Mouse (Mus musculus) heart, embryonic 14.5 days (tissue): ENCODE measurements around the gene Fgr. TPM values are rescaled to one million over a fixed set of nuclear protein-coding genes. Genes with fewer than 3 reads are reported as not detected.

ENCODE experiments used
- ATAC-seq: fragments of 200-750 bp; cut with Nextera tagmentation; 2 replicates; pipeline ENCODE4 v1.8.0; 2017; ENCODE audit warnings: low read depth, moderate TSS enrichment; ENCODE audit not compliant: insufficient number of reproducible peaks, insufficient read depth, low FRiP score
- H3K27ac ChIP-seq, 2 experiments: fragments of 200-500 bp in 1 of 2; fragments of 300-500 bp in 1 of 2; sonication (generic) in 1 of 2; replicated peaks in 1 of 2; 2 replicates each; pipeline ENCODE4 v1.5.1; 2012 to 2014; ENCODE audit warnings: low read depth in 2 of 2, low read length in 2 of 2, control low read depth in 1 of 2, mild to moderate bottlenecking in 1 of 2, mixed read lengths in 1 of 2; ENCODE audit not compliant: control insufficient read depth in 1 of 2, insufficient read depth in 1 of 2
- H3K27me3 ChIP-seq: fragments of 300-500 bp; sonication (generic); 2 replicates; pipeline ENCODE4 v1.6.1; 2014; ENCODE audit warnings: mild to moderate bottlenecking, low read length, control low read depth; ENCODE audit not compliant: control insufficient read depth, insufficient read depth
- H3K36me3 ChIP-seq: fragments of 300-500 bp; sonication (generic); 2 replicates; pipeline ENCODE4 v1.6.1; 2014; ENCODE audit warnings: mild to moderate bottlenecking, control low read depth, low read length, mixed read lengths; ENCODE audit not compliant: control insufficient read depth, insufficient read depth
- H3K4me1 ChIP-seq, 2 experiments: fragments of 200-500 bp in 1 of 2; fragments of 300-500 bp in 1 of 2; sonication (generic) in 1 of 2; 2 replicates each; pipeline ENCODE4 v1.6.1; 2012 to 2014; ENCODE audit warnings: low read length in 2 of 2, control low read depth in 1 of 2, mixed read lengths in 1 of 2; ENCODE audit not compliant: control insufficient read depth in 2 of 2, insufficient read depth in 2 of 2
- H3K4me2 ChIP-seq: fragments of 300-500 bp; sonication (generic); 2 replicates; pipeline ENCODE4 v1.6.1; 2014; ENCODE audit warnings: mild to moderate bottlenecking, low read length
- H3K4me3 ChIP-seq, 2 experiments: fragments of 200-500 bp in 1 of 2; fragments of 300-500 bp in 1 of 2; sonication (generic) in 1 of 2; 2 replicates each; pipeline ENCODE4 v1.5.1; 2012 to 2014; ENCODE audit warnings: low read length in 2 of 2, mild to moderate bottlenecking in 2 of 2, control low read depth in 1 of 2, low read depth in 1 of 2, moderate library complexity in 1 of 2; ENCODE audit not compliant: control insufficient read depth in 1 of 2, insufficient read depth in 1 of 2
- H3K9ac ChIP-seq: fragments of 300-500 bp; sonication (generic); 2 replicates; pipeline ENCODE4 v1.6.1; 2014; ENCODE audit warnings: mild to moderate bottlenecking, low read length
- H3K9me3 ChIP-seq: fragments of 300-500 bp; sonication (generic); 2 replicates; pipeline ENCODE4 v1.6.1; 2016; ENCODE audit warnings: low read length, control low read depth; ENCODE audit not compliant: control insufficient read depth
- WGBS: fragments of 180-500 bp; shearing (Covaris S2); extraction: QIAGEN DNeasy Blood & Tissue Kit; methylation state at CpG from one replicate; pipeline ENCODE4 v1.1.7; 2014; 5-methylcytosine and 5-hydroxymethylcytosine counted together
- polyA plus RNA-seq: library from polyadenylated mRNA; unstranded; fragments of >200 nt; fragmentation: Nextera tagmentation; extraction: Ambion mirVana; gene quantifications from 2 replicates; pipeline ENCODE4 v1.2.1, GENCODE M21; 2014

The Fgr gene
- polyA plus RNA-seq, 1 experiment from 2014 or later = 0.18 TPM

DNA sequence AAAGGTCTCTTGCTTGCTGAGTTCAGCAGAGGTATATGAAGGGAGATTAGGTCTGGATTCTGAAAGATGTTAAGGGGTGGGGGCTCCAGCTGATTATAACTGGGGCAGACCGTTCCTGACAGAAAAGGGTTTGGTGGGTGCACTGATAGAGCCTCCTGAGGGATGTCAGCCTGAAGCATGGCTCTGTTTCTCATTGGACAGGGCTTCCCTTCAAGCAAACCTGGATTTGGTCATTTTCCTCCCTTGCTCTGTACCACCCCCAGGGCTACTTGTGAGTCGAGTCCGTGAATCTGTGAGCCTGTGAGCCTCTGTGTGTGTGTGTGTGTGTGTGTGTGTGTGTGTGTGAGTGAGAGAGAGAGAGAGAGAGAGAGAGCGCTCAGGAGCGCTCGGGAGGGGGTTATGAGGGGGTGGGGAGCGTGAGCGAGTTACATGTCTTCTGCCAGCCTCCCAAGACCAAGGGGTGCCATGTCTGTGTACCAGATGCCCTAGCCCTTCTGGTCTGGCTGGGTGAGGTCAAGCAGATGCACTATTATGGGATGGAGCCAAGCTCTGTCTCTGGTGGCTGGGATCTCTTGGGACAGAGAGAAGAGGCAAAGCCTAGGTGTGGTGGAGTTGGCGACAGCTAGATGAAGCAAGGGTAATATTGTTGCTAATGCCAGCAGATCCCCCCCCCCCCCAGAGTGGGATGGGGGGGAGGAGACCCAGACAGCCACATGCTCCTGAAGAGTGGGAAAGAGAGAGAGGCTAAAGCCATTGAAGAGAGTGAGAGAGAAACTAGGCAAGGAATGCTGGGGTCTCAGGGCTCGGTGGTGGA, 41.2 kb downstream of the Fgr start:
- no peak for ATAC-seq
- Histone ChIP-seq H3K9ac (peak overlapping the region; percentile 50), H3K4me2 (peak overlapping the region; percentile 88), H3K9me3 (no peaks in the 10 kb centered on the region), H3K4me3 (no peak overlapping the region; a peak in 1 of 4 replicates), H3K36me3 (peaks cover 15% of the 10 kb centered on the region; the same call in 1 of the 2 replicates), H3K27me3 (no peaks in the 10 kb centered on the region), H3K27ac (peak overlapping the region; percentile 4 to 97; a peak in 3 of 4 replicates), H3K4me1 (peaks cover 48 to 65% of the 10 kb centered on the region in 2 experiments)
- WGBS = 27% methylated on average over 10 of the region's 10 CpGs

DNA sequence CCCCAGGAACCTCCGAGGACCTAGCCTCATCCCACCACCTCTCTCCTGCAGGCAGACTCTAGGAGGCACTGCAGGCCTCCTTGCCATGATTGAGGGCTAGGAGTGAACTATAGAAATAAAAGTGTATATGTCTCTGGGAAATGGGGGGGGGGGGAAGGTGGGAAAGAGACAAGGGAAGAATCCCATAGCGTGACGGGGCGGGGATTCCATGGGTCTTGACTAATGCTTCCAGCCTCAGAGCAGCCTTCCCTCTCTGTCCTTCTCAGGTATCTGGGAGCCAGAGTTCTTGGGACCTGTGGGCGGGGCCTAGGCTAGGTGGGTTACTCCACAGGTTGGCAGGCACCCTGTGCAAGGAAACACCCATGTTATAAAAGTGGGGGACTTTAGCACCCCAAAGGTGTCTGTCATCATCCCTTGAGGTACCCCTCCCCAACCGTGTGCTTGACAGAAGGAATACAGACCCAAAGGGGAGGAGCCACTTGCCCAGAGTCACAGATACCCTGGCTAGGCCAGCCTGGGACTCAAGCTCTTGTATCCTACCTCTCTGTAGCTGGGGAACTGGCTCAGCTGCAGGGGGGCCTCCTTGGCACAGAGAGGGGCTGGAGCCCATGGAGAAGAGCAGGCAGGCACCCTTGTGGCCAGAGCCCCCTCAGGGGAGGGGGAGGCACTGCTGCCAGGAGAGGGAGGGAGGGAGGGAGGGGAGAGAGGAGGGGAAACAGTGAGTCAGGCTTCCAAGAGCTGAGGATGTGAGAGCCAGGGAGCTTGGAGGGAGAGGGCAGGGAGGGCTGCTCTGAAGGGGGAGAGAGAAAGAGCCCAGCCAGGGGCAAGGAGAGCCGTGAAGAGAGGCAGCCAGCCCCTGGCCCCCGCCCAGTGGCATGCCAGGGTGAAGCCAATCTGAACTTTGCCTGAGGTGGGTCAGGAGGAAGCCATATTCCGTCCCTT, 42.1 kb downstream of the Fgr start:
- peak; percentile 19; the same call in 1 of the 2 replicates for ATAC-seq
- WGBS = 30% methylated on average over 9 of the region's 9 CpGs
- no peak overlapping the region for H3K4me3 ChIP-seq
- peaks cover 50 to 68% of the 10 kb centered on the region in 2 experiments for H3K4me1 ChIP-seq
- H3K27me3 ChIP-seq = no peaks in the 10 kb centered on the region
- no peaks in the 10 kb centered on the region for H3K9me3 ChIP-seq
- peak overlapping the region; percentile 88 for H3K4me2 ChIP-seq
- peak overlapping the region; percentile 56 to 97 for H3K27ac ChIP-seq
- H3K9ac ChIP-seq = peak overlapping the region; percentile 48
- peaks cover 16% of the 10 kb centered on the region; the same call in 1 of the 2 replicates for H3K36me3 ChIP-seq

DNA sequence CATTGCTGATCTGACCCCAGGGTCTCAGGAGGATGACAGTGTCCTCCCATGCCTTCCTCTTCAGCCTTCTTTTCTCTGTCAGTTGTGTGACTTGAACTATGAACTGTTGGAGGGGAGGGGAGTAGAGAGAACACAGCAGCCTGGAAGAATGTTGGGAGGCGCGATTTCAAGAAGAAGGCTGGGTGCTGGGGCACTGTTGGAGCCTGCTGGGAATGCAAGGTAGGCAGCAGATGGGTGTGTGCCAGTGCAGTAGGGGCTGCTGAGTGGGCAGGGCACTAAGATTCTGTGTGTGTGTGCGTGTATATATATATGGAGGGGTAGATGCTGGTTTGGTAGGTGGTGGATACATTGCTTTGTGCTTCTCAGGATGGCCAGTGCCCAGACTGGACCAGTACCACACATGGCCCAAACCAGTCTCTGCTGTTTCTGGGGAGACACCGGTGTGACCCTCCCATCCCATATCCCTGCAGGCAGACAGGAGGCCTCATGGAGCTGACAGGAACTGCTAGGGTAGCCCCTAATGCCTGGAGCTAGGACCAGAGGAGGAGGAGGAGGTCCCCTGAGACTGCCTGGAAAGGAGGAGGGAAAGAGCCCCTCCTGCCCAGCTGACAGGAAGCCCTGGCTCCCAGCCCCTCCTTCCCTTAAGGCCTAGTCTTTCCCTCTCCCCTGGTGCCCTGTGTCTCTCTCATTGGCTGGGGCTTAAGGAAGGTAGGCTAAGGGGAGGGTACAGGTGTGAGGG, 43.0 kb downstream of the Fgr start:
- Histone ChIP-seq H3K9me3 (no peaks in the 10 kb centered on the region), H3K4me2 (peak overlapping the region; percentile 36), H3K27me3 (no peaks in the 10 kb centered on the region), H3K9ac (peak overlapping the region; percentile 3), H3K4me3 (no peak overlapping the region), H3K4me1 (peaks cover 57 to 76% of the 10 kb centered on the region in 2 experiments), H3K27ac (peak overlapping the region; percentile 56 to 97), H3K36me3 (peaks cover 16% of the 10 kb centered on the region; the same call in 1 of the 2 replicates)
- ATAC-seq = 0 out of 2 replicates have a peak, but pooled peaks have one; percentile 7
- 40% methylated on average over 4 of the region's 4 CpGs for WGBS

DNA sequence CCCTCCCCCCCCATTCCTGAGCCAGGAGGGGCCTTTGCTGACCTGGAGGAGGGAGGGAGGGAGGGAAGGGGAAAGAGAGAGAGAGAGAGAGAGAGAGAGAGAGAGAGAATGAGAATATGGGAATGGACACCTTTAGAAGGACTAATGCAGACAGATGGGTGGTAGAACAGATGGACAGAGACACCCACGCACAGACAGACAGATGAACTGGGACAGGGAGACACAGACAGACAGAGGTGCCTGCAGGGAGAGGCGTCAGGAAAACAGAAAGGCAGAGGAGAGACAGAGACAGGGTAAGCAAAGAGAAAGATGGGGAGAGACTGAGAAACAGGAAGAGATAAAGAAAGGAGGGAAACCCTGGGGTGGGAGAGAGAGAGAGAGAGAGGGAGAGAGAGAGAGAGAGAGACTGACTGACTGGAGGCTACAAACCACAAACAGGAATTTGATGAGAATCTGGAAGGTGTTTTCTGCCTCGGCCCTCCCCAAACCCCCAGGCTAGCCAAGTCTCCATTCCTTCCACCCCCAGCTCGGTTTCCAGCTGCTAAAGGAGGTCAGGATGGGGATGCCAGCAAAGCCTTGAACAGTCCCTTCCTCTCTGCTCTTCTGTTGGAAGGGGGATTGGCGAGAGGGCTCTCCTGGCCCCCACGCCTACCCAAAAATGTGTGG, 43.8 kb downstream of the Fgr start:
- peaks cover 16% of the 10 kb centered on the region; the same call in 1 of the 2 replicates for H3K36me3 ChIP-seq
- H3K27me3 ChIP-seq = no peaks in the 10 kb centered on the region
- 61% methylated on average over 6 of the region's 6 CpGs for WGBS
- no peak overlapping the region for H3K4me3 ChIP-seq
- no peaks in the 10 kb centered on the region for H3K9me3 ChIP-seq
- H3K27ac ChIP-seq = peak overlapping the region in 1 of 2 experiments; percentile 97; a peak in 1 of 4 replicates
- no peak for ATAC-seq
- H3K4me1 ChIP-seq = peaks cover 65 to 85% of the 10 kb centered on the region in 2 experiments
- H3K4me2 ChIP-seq = no peak overlapping the region
- H3K9ac ChIP-seq = peak overlapping the region; percentile 30

DNA sequence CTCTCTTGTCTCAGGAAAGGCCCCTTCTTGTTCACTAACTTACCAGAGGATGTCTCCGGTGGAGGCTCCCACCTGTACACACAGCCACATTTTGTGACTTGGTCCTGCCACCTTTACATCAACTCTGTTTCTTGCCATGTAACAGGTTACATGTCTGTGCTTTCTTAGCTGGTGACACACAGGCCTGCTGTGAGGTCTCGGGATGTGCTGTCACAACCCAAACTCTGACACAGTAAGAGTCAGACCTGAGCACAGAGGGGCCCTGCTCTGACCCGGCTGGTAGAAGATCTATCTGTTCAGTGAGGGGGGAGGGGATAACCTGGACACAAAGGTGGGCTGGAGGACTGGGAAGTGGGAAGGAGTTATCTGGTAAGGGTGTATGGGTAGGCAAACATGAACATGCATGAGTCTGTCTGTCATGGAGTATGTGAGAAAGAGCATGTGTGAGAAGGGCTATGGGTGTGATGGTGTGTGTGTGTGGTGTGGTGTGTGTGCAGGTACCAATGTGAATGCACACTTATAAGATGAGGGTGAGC, 44.4 kb downstream of the Fgr start:
- WGBS = 67% methylated on average over 3 of the region's 3 CpGs
- no peak for ATAC-seq
- H3K36me3 ChIP-seq = peaks cover 16% of the 10 kb centered on the region; the same call in 1 of the 2 replicates
- peak overlapping the region; percentile 30; the same call in 1 of the 2 replicates for H3K9ac ChIP-seq
- H3K4me2 ChIP-seq = no peak overlapping the region
- peaks cover 70 to 91% of the 10 kb centered on the region in 2 experiments for H3K4me1 ChIP-seq
- no peaks in the 10 kb centered on the region for H3K27me3 ChIP-seq
- H3K27ac ChIP-seq = no peak overlapping the region
- no peak overlapping the region for H3K4me3 ChIP-seq
- no peaks in the 10 kb centered on the region for H3K9me3 ChIP-seq

DNA sequence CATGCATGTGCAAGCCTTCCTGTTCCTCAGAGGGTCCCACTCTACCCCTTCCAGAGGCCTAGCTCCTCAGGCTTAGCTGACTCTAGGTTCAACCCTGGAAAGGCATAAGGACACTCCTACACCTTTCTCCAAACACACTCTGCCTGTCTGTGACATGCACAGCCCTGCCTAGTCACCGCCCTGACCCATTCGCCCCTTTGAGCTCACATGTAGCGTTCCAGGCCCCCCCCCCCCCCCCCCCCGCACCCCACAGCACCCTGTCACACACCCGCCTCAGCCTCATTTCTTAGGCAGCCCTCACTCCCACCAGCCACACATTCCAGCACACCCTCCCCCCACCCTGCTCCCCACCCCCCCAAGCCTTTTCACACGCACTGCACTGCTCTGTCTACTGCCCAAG, 46.8 kb downstream of the Fgr start:
- no peak for ATAC-seq
- Histone ChIP-seq H3K9me3 (no peaks in the 10 kb centered on the region), H3K36me3 (peaks cover 16% of the 10 kb centered on the region; the same call in 1 of the 2 replicates), H3K27me3 (no peaks in the 10 kb centered on the region), H3K4me2 (no peak overlapping the region), H3K4me3 (no peak overlapping the region), H3K27ac (peak overlapping the region in 1 of 2 experiments; percentile 37; a peak in 1 of 4 replicates), H3K4me1 (peaks cover 77 to 91% of the 10 kb centered on the region in 2 experiments), H3K9ac (peak overlapping the region; percentile 53)
- WGBS = 47% methylated on average over 5 of the region's 6 CpGs
